Mouse (Mus musculus): ENCODE measurements around the gene Cd276. TPM values are rescaled to one million over a fixed set of nuclear protein-coding genes. Genes with fewer than 3 reads are reported as not detected.

Cd276 gene
- polyA plus RNA-seq, 1 experiment = 4.8 TPM

- no peak overlapping the region for H3K4me3 ChIP-seq (ENCODE audit: low read depth, low read length)
- WGBS = 50% methylated on average over 5 of the region's 5 CpGs
- no peaks in the 10 kb centered on the region for H3K27me3 ChIP-seq (ENCODE audit: control insufficient read depth, insufficient read depth, low read length)
- H3K36me3 ChIP-seq (ENCODE audit: control insufficient read depth, insufficient read depth, low read length) = no peaks in the 10 kb centered on the region
- TF ChIP-seq POLR2A (IDR thresholded peaks at IDR 0.05; ENCODE audit: low read depth, low read length) = no peak
- no peak for TF ChIP-seq CTCF (IDR thresholded peaks at IDR 0.05; ENCODE audit: extremely low read depth, insufficient read length, insufficient replicate concordance, low read depth, low read length)
- H3K27ac ChIP-seq (ENCODE audit: insufficient read depth, low read depth, low read length) = no peak overlapping the region
- H3K4me1 ChIP-seq (ENCODE audit: control insufficient read depth, insufficient read depth, insufficient read length, low read length) = 0 out of 2 replicates have a peak, but pooled peaks cover 1% of the 10 kb centered on the region
These were observed 41.5 kb downstream of the Cd276 start for GRCm38 (mm10) chr9:58513749-58514148.

- Histone ChIP-seq H3K27ac (ENCODE audit: insufficient read depth, low read depth, low read length) (no peak overlapping the region), H3K27me3 (ENCODE audit: control insufficient read depth, insufficient read depth, low read length) (no peaks in the 10 kb centered on the region), H3K36me3 (ENCODE audit: control insufficient read depth, insufficient read depth, low read length) (no peaks in the 10 kb centered on the region), H3K4me3 (ENCODE audit: low read depth, low read length) (no peak overlapping the region), H3K4me1 (ENCODE audit: control insufficient read depth, insufficient read depth, insufficient read length, low read length) (no peaks in the 10 kb centered on the region)
- WGBS = 80% methylated on average over 5 of the region's 5 CpGs
- no peak for TF ChIP-seq POLR2A (IDR thresholded peaks at IDR 0.05; ENCODE audit: low read depth, low read length)
- no peak for TF ChIP-seq CTCF (IDR thresholded peaks at IDR 0.05; ENCODE audit: extremely low read depth, insufficient read length, insufficient replicate concordance, low read depth, low read length)
These were observed 44.8 kb downstream of the Cd276 start for GRCm38 (mm10) chr9:58510452-58510851.

DNA sequence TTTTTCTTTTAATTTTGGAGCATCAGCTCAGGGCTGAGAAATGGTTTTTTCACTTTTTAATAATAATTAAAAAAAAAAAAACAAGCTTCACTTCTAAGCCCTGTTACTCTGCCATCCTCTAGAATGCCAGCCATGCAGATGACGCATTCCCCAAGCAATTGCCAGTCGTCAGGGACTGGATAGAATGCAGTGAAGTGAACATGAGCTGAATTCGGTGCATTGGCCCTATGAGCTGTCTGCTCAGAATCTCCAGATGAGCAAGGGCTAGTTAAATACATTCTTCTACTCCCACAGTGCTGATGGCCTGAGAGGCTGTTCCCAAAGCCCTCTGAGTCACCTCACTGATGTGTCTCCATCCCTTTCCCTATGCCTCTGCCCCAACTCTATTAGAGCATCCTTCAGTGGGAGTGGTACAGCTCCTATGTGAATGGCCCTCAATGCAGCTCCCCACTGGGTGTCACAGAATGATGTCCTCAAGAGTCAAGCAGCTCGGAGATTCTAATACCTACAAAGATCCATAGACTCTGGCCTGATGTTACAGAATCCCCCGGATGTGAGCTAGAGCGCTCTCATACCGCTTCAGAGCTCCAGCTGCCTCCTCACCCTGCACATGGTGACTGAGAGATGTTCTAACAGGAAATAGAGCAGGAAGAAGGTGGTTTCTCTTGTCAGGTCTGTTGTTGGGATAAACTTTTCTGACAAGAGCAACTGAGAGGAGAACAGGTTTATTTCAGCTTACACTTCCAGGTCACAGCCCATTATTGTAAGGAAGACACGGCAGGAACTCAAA, 47.8 kb downstream of the Cd276 start:
- no peaks in the 10 kb centered on the region for H3K27me3 ChIP-seq (ENCODE audit: control insufficient read depth, insufficient read depth, low read length)
- WGBS = 79% methylated on average over 8 of the region's 8 CpGs
- H3K36me3 ChIP-seq (ENCODE audit: control insufficient read depth, insufficient read depth, low read length) = no peaks in the 10 kb centered on the region
- no peaks in the 10 kb centered on the region for H3K4me1 ChIP-seq (ENCODE audit: control insufficient read depth, insufficient read depth, insufficient read length, low read length)
- no peak overlapping the region for H3K4me3 ChIP-seq (ENCODE audit: low read depth, low read length)
- no peak for TF ChIP-seq CTCF (IDR thresholded peaks at IDR 0.05; ENCODE audit: extremely low read depth, insufficient read length, insufficient replicate concordance, low read depth, low read length)
- TF ChIP-seq POLR2A (IDR thresholded peaks at IDR 0.05; ENCODE audit: low read depth, low read length) = no peak
- H3K27ac ChIP-seq (ENCODE audit: insufficient read depth, low read depth, low read length) = no peak overlapping the region

GRCm38 (mm10) chr9:58500946-58501345, 54.3 kb downstream of the Cd276 start:
- no peaks in the 10 kb centered on the region for H3K36me3 ChIP-seq (ENCODE audit: control insufficient read depth, insufficient read depth, low read length)
- 83% methylated on average over 5 of the region's 5 CpGs for WGBS
- no peak for TF ChIP-seq CTCF (IDR thresholded peaks at IDR 0.05; ENCODE audit: extremely low read depth, insufficient read length, insufficient replicate concordance, low read depth, low read length)
- no peak for TF ChIP-seq POLR2A (IDR thresholded peaks at IDR 0.05; ENCODE audit: low read depth, low read length)
- H3K4me1 ChIP-seq (ENCODE audit: control insufficient read depth, insufficient read depth, insufficient read length, low read length) = peaks cover 9% of the 10 kb centered on the region
- no peak overlapping the region for H3K27ac ChIP-seq (ENCODE audit: insufficient read depth, low read depth, low read length)
- no peaks in the 10 kb centered on the region for H3K27me3 ChIP-seq (ENCODE audit: control insufficient read depth, insufficient read depth, low read length)
- H3K4me3 ChIP-seq (ENCODE audit: low read depth, low read length) = no peak overlapping the region

- TF ChIP-seq POLR2A (IDR thresholded peaks at IDR 0.05; ENCODE audit: low read depth, low read length) (no peak), CTCF (IDR thresholded peaks at IDR 0.05; ENCODE audit: extremely low read depth, insufficient read length, insufficient replicate concordance, low read depth, low read length) (no peak)
- Histone ChIP-seq H3K27ac (ENCODE audit: insufficient read depth, low read depth, low read length) (no peak overlapping the region), H3K27me3 (ENCODE audit: control insufficient read depth, insufficient read depth, low read length) (no peaks in the 10 kb centered on the region), H3K36me3 (ENCODE audit: control insufficient read depth, insufficient read depth, low read length) (no peaks in the 10 kb centered on the region), H3K4me3 (ENCODE audit: low read depth, low read length) (no peak overlapping the region), H3K4me1 (ENCODE audit: control insufficient read depth, insufficient read depth, insufficient read length, low read length) (peaks cover 9% of the 10 kb centered on the region)
- 31% methylated on average over 4 of the region's 4 CpGs for WGBS
These were observed 57.3 kb downstream of the Cd276 start for GRCm38 (mm10) chr9:58497942-58498341.

- no peak for TF ChIP-seq CTCF (IDR thresholded peaks at IDR 0.05; ENCODE audit: extremely low read depth, insufficient read length, insufficient replicate concordance, low read depth, low read length)
- no peak for TF ChIP-seq POLR2A (IDR thresholded peaks at IDR 0.05; ENCODE audit: low read depth, low read length)
- Histone ChIP-seq H3K36me3 (ENCODE audit: control insufficient read depth, insufficient read depth, low read length) (no peaks in the 10 kb centered on the region), H3K27me3 (ENCODE audit: control insufficient read depth, insufficient read depth, low read length) (no peaks in the 10 kb centered on the region), H3K4me3 (ENCODE audit: low read depth, low read length) (no peak overlapping the region), H3K27ac (ENCODE audit: insufficient read depth, low read depth, low read length) (no peak overlapping the region), H3K4me1 (ENCODE audit: control insufficient read depth, insufficient read depth, insufficient read length, low read length) (peaks cover 9% of the 10 kb centered on the region)
- 16% methylated on average over 4 of the region's 4 CpGs for WGBS
These were observed 58.6 kb downstream of the Cd276 start for GRCm38 (mm10) chr9:58496470-58497182.

DNA sequence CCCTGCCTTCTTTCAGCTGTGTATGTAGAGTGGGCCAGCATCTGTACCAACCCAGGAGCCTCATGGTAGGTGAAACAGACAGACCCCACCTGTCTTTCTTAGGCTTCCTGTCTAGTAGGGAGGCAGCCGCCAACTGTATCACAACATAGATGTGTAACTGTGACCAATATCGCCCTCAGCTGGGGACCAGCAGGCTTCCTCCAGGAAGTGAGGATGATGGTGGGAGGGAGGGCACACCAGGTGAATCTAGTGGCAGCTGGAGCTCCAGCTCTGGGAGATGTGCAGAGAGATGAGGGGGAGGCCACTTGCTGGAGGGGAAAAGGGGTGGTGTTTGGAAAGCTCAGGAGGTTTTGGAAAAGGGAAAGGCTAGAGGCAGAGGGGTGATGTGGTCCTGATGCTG, 60.2 kb downstream of the Cd276 start:
- 72% methylated on average over 2 of the region's 2 CpGs for WGBS
- H3K27me3 ChIP-seq (ENCODE audit: control insufficient read depth, insufficient read depth, low read length) = peaks cover 4% of the 10 kb centered on the region; the same call in 1 of the 2 replicates
- no peak overlapping the region for H3K27ac ChIP-seq (ENCODE audit: insufficient read depth, low read depth, low read length)
- H3K4me3 ChIP-seq (ENCODE audit: low read depth, low read length) = no peak overlapping the region
- TF ChIP-seq CTCF (IDR thresholded peaks at IDR 0.05; ENCODE audit: extremely low read depth, insufficient read length, insufficient replicate concordance, low read depth, low read length) = no peak
- no peak for TF ChIP-seq POLR2A (IDR thresholded peaks at IDR 0.05; ENCODE audit: low read depth, low read length)
- H3K4me1 ChIP-seq (ENCODE audit: control insufficient read depth, insufficient read depth, insufficient read length, low read length) = peaks cover 9% of the 10 kb centered on the region
- no peaks in the 10 kb centered on the region for H3K36me3 ChIP-seq (ENCODE audit: control insufficient read depth, insufficient read depth, low read length)
